1 mouse cellular context compared by ENCODE assay signal in the genomic region with DNA sequence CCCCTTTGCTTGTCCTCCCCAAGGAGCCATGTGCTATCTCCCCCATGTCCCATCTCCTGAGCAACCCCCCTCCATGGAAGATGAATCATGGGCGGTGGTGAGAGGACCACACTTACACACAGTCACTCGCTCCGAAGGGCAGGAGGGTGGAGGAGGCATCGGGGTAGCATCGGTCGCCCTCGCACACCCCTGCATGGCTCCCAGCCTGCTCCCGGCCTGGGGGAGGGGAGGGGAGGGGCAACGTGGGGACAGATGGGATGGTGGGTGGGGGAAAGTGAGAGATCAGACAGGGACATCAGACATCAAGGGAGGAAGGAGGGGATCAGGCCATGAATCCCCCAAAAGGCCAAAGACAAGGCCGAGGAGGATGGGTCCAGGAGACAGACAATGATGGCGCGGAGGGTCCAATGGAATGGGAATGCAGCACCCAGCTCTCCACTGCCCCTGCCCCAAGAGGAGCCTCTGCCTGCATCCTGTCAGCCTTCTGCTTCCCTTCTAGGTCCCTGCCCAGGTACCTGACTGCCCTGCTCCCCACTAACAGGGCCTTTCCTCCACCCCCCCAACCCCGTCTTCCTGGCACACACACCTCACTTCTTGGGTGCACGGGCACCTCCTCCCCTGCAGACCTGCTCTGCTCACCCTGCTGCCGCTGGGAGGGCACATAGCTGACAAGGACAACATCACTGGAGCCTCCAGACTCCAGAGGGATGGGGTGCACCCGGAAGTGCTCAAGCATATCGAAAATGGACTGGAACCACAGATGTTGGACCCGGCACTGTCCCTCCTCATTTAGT.
TF ChIP-seq lines count a peak whose summit lies in the region.

No protein-coding gene starts in this region.

TF ChIP-seq in ES-E14, 5 proteins besides CTCF, POLR2A, EP300 and RAD21 (continued from another document):
- TF ChIP-seq HCFC1 (IDR thresholded peaks at IDR 0.05; ENCODE audit: borderline replicate concordance, insufficient read depth, low read length) (no peak), ZC3H11A (IDR thresholded peaks at IDR 0.05; ENCODE audit: borderline replicate concordance, low read depth, low read length) (no peak)
